Mouse (Mus musculus): Measurements from ENCODE around the gene Plxnb1.

- TF ChIP-seq CTCF (IDR thresholded peaks at IDR 0.05) = no peak
- TF ChIP-seq POLR2A (IDR thresholded peaks at IDR 0.05; ENCODE audit: insufficient read depth, low read depth, low read length) = no peak
Observed at GRCm38 (mm10) chr9:109123266-109123665, 28.1 kb downstream of the Plxnb1 start.
